Mouse (Mus musculus): ENCODE data around the gene Stx3. TPM values are rescaled to one million over a fixed set of nuclear protein-coding genes. Genes with fewer than 3 reads are reported as not detected.

The Stx3 gene
- total RNA-seq (2021) = 10 to 100 TPM; 18.0 to 20.0 TPM
- long read RNA-seq, experiment 1, partial matches to known transcripts = 2 of 24 reads
- long read RNA-seq, experiment 1, other reads (novel, unspliced or antisense) = 11 of 24 reads
- long read RNA-seq, experiment 2, partial matches to known transcripts = 1 of 22 reads
- long read RNA-seq, experiment 2, other reads (novel, unspliced or antisense) = 12 of 22 reads

- peak in 1 of 2 experiments; percentile 13 for DNase-seq (ENCODE audit: low spot score in 2 of 2)
- intact Hi-C loops (cut with DNase I) = loop anchor here (2.0 kb wide), 2 partner anchors 42 to 94 kb away; partner anchors contain the start of gene Patl1
Observed at GRCm38 (mm10) chr19:11819143-11819700, at the start of gene Stx3. Gene Stx3 (minus strand): TSS chr19:11819403.

- no peak for DNase-seq (ENCODE audit: low spot score in 2 of 2)
- intact Hi-C loops (cut with DNase I) = no loop called here
Observed at GRCm38 (mm10) chr19:11867837-11868236, 48.6 kb upstream of the Stx3 start.

GRCm38 (mm10) chr19:11860966-11861365 lies 41.8 kb upstream of the Stx3 start, which contains the start of gene Olfr1418:
Gene Olfr1418 (minus strand): TSS chr19:11861066.
- intact Hi-C loops (cut with DNase I) = no loop called here
- no peak for DNase-seq (ENCODE audit: low spot score in 2 of 2)

- intact Hi-C loops (cut with DNase I) = no loop called here
- DNase-seq (ENCODE audit: low spot score in 2 of 2) = no peak
Observed at GRCm38 (mm10) chr19:11856506-11856905, 37.3 kb upstream of the Stx3 start.

- no peak for DNase-seq (ENCODE audit: low spot score in 2 of 2)
- intact Hi-C loops (cut with DNase I) = no loop called here
Observed at GRCm38 (mm10) chr19:11854821-11855220, 35.6 kb upstream of the Stx3 start.

- intact Hi-C loops (cut with DNase I) = no loop called here
- no peak for DNase-seq (ENCODE audit: low spot score in 2 of 2)
Observed at GRCm38 (mm10) chr19:11852652-11853051, 33.4 kb upstream of the Stx3 start.

- intact Hi-C loops (cut with DNase I) = no loop called here
- peak in 1 of 2 experiments; percentile 2 for DNase-seq (ENCODE audit: low spot score in 2 of 2)
Observed at GRCm38 (mm10) chr19:11846333-11846732, 27.1 kb upstream of the Stx3 start.

- no peak for DNase-seq (ENCODE audit: low spot score in 2 of 2)
- intact Hi-C loops (cut with DNase I) = no loop called here
Observed at GRCm38 (mm10) chr19:11839119-11839518, 19.9 kb upstream of the Stx3 start, which contains the start of gene Olfr1417. Gene Olfr1417 (minus strand): TSS chr19:11839219.

GRCm38 (mm10) chr19:11823346-11824065 lies 4.3 kb upstream of the Stx3 start:
- intact Hi-C loops (cut with DNase I) = no loop called here

GRCm38 (mm10) chr19:11820211-11820610 lies 1.0 kb upstream of the Stx3 start:
- peak in 1 of 2 experiments; percentile 15 for DNase-seq (ENCODE audit: low spot score in 2 of 2)
- intact Hi-C loops (cut with DNase I) = no loop called here

More at GRCm38 (mm10) chr19:11823346-11824065, 4.3 kb upstream of the Stx3 start:
- DNase-seq (ENCODE audit: low spot score in 2 of 2) = no peak

- DNase-seq (ENCODE audit: low spot score in 2 of 2) = peak; percentile 25 to 65
- intact Hi-C loops (cut with DNase I) = loop anchor here (2.0 kb wide), 2 partner anchors 43 to 93 kb away; partner anchors contain the start of gene Patl1
Observed at GRCm38 (mm10) chr19:11819800-11820199, 597 bp upstream of the Stx3 start.

GRCm38 (mm10) chr19:11818199-11819142 lies 732 bp downstream of the Stx3 start:
- DNase-seq (ENCODE audit: low spot score in 2 of 2) = peak; percentile 15 to 47
- intact Hi-C loops (cut with DNase I) = loop anchor here (2.0 kb wide), 2 partner anchors 42 to 94 kb away; partner anchors contain the start of gene Patl1

GRCm38 (mm10) chr19:11817586-11817985 lies 1.6 kb downstream of the Stx3 start:
- DNase-seq (ENCODE audit: low spot score in 2 of 2) = no peak
- intact Hi-C loops (cut with DNase I) = no loop called here

- intact Hi-C loops (cut with DNase I) = no loop called here
- DNase-seq (ENCODE audit: low spot score in 2 of 2) = no peak
Observed at GRCm38 (mm10) chr19:11816706-11817105, 2.5 kb downstream of the Stx3 start.

- intact Hi-C loops (cut with DNase I) = no loop called here
- no peak for DNase-seq (ENCODE audit: low spot score in 2 of 2)
Observed at GRCm38 (mm10) chr19:11814742-11815333, 4.4 kb downstream of the Stx3 start.

GRCm38 (mm10) chr19:11813649-11814048 lies 5.6 kb downstream of the Stx3 start:
- DNase-seq (ENCODE audit: low spot score in 2 of 2) = no peak

GRCm38 (mm10) chr19:11813136-11813535 lies 6.1 kb downstream of the Stx3 start:
- intact Hi-C loops (cut with DNase I) = no loop called here
- DNase-seq (ENCODE audit: low spot score in 2 of 2) = no peak

More at GRCm38 (mm10) chr19:11813649-11814048, 5.6 kb downstream of the Stx3 start:
- intact Hi-C loops (cut with DNase I) = no loop called here

- intact Hi-C loops (cut with DNase I) = no loop called here
- no peak for DNase-seq (ENCODE audit: low spot score in 2 of 2)
Observed at GRCm38 (mm10) chr19:11811688-11812365, 7.4 kb downstream of the Stx3 start.
